Mouse (Mus musculus): ENCODE measurements around the gene Srsf5.
A peak's percentile ranks its signal among the peaks of the same experiment; 100 is the strongest.
"Not testable (repeated sequence)": the region's sequence is repeated elsewhere in the genome, so short reads cannot be mapped to it uniquely, and the experiment has no call there.

The Srsf5 gene

GRCm38 (mm10) chr12:80949603-80950002 lies 4.3 kb downstream of the Srsf5 start:
- DNase-seq, result not testable (repeated sequence)

GRCm38 (mm10) chr12:80951640-80952219 lies 6.4 kb downstream of the Srsf5 start:
- no peak for DNase-seq

GRCm38 (mm10) chr12:80952526-80952925 lies 7.2 kb downstream of the Srsf5 start:
- DNase-seq, result no peak

- DNase-seq, result no peak
Observed at GRCm38 (mm10) chr12:80956039-80956438, 10.7 kb downstream of the Srsf5 start.

- DNase-seq, result no peak
Observed at GRCm38 (mm10) chr12:80957961-80958360, 12.7 kb downstream of the Srsf5 start.

GRCm38 (mm10) chr12:80962566-80962965 lies 17.3 kb downstream of the Srsf5 start:
- DNase-seq, result no peak

GRCm38 (mm10) chr12:80966059-80966838 lies 20.9 kb downstream of the Srsf5 start:
- no peak for DNase-seq

GRCm38 (mm10) chr12:80967918-80968317 lies 22.6 kb downstream of the Srsf5 start:
- DNase-seq, result no peak

- no peak for DNase-seq
Observed at GRCm38 (mm10) chr12:80968605-80969004, 23.3 kb downstream of the Srsf5 start, which contains the start of gene Slc10a1. Slc10a1 (minus strand) TSS chr12:80968705.

GRCm38 (mm10) chr12:80970181-80970705 lies 24.9 kb downstream of the Srsf5 start:
- no peak for DNase-seq

- DNase-seq, result no peak
Observed at GRCm38 (mm10) chr12:80971756-80972155, 26.5 kb downstream of the Srsf5 start.

GRCm38 (mm10) chr12:80975939-80976671 lies 30.8 kb downstream of the Srsf5 start:
- DNase-seq, result no peak

- DNase-seq, result peak; percentile 65 to 76
Observed at GRCm38 (mm10) chr12:80982326-80982725, 37.0 kb downstream of the Srsf5 start.

GRCm38 (mm10) chr12:80983695-80984094 lies 38.4 kb downstream of the Srsf5 start:
- no peak for DNase-seq

- no peak for DNase-seq
Observed at GRCm38 (mm10) chr12:80986628-80987027, 41.3 kb downstream of the Srsf5 start.

- no peak for DNase-seq
Observed at GRCm38 (mm10) chr12:80988286-80988685, 43.0 kb downstream of the Srsf5 start.

- no peak for DNase-seq
Observed at GRCm38 (mm10) chr12:80990901-80991445, 45.7 kb downstream of the Srsf5 start.

GRCm38 (mm10) chr12:80991806-80992205 lies 46.5 kb downstream of the Srsf5 start:
- DNase-seq, result peak in 1 of 2 experiments; percentile 48

GRCm38 (mm10) chr12:80992540-80993122 lies 47.3 kb downstream of the Srsf5 start:
- peak; percentile 22 to 40 for DNase-seq

- peak in 1 of 2 experiments; percentile 26 for DNase-seq
Observed at GRCm38 (mm10) chr12:80993773-80994172, 48.5 kb downstream of the Srsf5 start.

- no peak for DNase-seq
Observed at GRCm38 (mm10) chr12:80995326-80995725, 50.0 kb downstream of the Srsf5 start.

- DNase-seq, result no peak
Observed at GRCm38 (mm10) chr12:80997652-80998051, 52.3 kb downstream of the Srsf5 start.
